Mouse (Mus musculus): ENCODE results near the gene BC107364.
"Not testable (repeated sequence)": the region's sequence is repeated elsewhere in the genome, so short reads cannot be mapped to it uniquely, and the experiment has no call there.

The BC107364 gene

DNA sequence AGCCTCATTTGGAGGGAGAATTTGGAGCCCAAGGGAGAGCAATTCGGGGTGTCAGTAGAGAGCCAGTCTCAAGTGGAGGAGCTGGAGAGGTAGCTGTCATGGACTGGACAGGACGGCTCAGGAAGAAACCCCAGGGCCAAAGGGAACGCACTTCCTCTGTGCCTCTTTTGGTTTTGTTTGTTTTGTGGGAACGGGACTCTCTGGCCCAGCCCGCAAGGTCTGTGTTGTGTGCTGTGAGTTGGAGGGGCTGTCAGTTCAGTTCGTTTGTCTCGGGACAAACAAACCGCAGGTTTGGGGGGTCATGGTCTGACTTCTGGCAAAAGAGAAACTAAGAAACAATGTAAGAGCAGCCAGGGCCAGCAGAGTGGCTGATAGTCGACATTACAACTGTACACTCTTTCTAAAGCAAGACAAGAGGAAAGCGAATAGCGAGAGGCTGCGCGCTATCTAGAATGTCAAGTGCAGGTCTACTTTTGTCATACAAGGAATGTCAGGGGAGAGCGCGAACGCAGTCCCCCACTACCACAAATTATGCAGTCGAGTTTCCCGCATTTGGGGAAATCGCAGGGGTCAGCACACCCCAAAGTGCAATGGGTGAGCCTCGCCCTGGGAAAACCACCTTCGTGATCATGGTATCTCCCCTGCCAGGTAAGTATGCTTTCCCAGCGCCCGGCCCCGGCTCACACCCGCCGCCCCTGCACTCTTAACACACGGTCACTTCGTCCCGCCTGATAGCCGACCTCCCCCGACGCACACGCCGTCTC lies 34.1 kb upstream of the BC107364 start:
- in situ Hi-C loops (cut with MboI, MseI), result not testable (repeated sequence)

DNA sequence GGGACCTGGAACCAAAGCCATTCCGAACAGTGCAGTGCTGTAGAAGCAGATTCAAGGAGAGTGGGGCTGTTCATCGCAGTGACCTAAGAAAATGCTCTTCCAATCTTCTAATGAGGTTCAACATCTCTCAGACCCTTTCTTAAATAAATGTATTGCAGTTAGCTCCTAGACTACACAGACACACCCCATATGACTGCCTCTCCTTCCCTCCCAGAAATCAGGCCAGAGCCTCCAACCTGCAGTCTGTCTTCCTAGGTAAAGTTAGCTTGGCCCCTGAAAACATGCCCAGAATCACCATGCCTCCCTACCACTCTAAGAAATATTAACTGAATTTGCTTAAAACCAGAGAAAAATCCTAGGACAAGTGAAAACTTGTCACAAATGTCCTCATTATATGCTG lies 33.3 kb upstream of the BC107364 start:
- in situ Hi-C loops (cut with MboI, MseI), result no loop called here

DNA sequence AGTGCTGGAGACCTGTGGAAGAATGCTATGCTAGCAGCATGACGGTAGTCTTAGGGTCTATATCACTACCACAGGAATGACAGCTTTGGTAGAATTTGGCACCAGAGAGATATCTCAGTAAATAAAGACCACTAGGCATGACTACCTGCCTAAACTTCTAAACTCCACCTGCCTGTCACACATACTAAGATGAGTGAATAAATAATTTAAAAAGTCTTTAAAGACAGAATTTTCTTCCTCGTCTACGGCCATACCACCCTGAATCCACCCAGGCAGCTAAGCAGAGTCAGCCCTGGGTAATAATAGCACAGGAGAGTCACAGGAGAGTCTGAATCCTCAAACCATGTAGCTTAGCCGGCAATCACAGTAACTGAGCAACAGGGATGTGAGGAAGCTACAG lies 32.8 kb upstream of the BC107364 start:
- in situ Hi-C loops (cut with MboI, MseI), result no loop called here

DNA sequence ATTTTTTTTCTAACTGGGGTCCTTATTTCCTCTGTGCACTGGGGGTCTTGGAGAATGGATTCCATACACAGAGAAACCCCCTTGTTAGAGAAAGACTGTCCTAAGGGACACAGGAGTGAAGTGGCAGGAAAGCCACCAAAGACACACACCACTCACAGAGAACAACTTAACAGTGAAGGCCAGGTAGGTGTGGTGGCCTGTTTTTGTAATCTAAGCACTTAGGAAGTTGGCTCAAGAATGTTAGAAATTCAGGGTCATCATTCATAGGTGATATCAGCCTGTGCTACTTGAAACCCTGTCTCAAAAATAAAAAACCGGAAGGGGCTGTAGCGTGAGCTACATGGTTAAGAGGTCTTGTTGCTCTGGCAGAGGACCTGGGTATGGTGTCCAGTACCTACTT lies 31.8 kb upstream of the BC107364 start:
- in situ Hi-C loops (cut with MboI, MseI), result no loop called here

DNA sequence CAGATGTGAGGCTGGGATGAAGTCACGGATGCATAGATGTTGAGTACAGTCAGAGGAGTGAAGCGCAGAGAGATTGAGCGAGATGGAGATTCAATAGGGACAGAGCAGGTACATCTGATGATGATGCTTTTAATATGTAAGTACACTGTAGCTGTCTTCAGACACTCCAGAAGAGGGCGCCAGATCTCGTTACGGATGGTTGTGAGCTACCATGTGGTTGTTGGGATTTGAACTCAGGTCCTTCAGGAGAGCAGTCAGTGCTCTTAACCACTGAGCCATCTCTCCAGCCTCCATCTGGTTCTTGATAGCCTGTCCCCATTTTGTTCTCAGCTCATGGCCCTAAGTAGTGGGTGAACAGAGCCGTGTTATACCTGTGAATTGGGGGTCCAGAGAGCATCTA lies 30.9 kb upstream of the BC107364 start:
- in situ Hi-C loops (cut with MboI, MseI), result not testable (repeated sequence)

DNA sequence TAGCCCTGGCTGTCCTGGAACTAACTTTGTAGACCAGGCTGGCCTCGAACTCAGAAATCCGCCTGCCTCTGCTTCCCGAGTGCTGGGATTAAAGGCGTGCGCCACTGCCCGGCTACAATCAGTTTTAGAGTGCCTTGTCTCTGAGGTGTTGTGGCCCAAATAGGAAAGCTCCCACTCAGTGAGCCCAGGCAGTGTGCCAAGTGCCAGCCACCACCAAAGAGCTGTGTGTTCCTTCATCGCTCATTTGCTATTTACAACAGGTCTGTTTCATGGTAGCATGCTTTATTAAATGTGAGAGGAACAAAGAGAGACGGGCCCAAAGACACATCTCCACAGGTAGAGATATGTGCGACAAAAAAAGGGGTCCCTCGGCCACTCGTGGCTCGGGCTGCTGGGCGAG lies 30.3 kb upstream of the BC107364 start:
- in situ Hi-C loops (cut with MboI, MseI), result no loop called here

DNA sequence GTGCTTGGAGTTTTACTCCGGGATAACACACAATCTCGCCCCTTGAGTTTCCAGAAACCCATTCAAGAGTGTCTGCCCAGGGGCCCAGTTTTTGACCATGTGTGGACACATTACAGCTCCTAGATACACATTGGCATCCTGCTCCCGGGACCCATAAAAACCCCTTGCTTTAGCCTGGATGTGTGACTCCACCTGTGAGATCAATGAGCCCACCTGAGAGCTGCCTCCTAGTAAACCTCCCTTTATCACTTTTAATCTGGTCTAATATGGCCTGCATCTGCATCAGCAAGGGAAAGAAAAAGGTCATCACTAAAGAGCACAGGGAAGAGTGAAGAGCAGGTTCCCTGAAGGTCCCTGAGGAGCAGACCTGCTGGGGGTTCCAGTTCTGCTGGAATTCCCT lies 29.8 kb upstream of the BC107364 start:
- in situ Hi-C loops (cut with MboI, MseI), result no loop called here

DNA sequence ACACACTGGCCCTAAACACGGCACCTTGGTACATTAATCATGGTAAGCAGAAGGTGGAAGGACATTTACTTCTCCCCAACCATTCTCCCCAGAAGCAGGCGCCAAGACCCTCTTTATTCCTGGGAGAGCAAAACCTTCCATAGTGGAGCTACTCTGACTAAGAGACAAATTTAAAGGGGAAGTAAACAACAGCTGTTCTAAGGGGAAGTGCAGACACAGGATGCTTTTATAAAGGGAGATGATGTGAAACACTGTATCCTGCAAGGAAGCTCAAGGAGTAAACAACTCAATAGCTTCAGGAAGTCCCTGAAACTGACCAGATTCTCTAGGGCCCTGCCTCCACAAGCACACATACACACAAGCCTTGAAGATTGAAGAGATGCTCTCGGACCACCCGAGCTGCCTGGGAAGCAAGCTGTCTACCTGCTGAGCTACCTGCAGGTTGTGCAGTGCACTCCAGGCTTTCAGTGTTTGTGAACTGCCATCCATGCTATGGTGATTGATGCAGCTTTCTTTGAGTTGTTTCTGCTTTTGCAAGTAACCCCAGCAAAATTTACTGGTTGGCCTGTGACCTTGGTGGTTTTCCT lies 28.7 kb upstream of the BC107364 start:
- in situ Hi-C loops (cut with MboI, MseI), result no loop called here

DNA sequence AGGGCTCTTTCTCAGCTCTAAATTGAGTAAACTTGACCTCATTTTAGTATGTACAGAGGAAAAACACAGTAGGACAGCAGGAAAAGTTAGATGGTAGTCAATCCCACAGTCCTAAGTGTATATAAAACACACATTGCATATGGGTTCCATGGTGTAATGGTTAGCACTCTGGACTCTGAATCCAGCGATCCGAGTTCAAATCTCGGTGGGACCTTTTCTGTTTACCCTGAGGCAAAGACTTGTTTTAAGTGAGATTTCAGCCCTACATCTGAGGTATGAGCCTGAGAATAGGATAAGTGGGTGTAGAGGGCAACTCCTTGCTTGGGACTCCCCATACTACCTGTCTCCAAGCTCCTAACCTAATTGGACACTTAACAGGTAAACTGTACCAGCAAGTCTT lies 27.1 kb upstream of the BC107364 start:
- in situ Hi-C loops (cut with MboI, MseI), result no loop called here

DNA sequence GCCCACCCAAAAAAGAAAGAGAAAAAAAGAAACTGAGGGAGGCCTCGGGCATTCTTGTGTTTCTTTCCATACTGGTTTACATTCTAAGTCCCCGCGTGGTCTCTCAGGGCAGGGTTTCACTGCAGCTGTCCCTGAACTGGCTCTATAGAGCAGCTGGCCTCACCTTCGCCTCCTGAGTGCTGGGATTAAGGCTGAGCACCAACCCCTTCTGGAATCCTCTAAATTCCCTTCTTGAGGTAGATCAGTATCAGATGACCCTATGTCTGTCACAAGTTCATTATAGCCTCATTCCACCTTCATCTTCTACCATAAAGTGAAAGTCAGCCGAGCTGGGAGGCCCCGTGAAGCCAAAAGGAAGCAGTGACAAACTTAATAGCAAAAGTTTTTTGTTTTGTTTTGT lies 25.5 kb upstream of the BC107364 start:
- in situ Hi-C loops (cut with MboI, MseI), result no loop called here

DNA sequence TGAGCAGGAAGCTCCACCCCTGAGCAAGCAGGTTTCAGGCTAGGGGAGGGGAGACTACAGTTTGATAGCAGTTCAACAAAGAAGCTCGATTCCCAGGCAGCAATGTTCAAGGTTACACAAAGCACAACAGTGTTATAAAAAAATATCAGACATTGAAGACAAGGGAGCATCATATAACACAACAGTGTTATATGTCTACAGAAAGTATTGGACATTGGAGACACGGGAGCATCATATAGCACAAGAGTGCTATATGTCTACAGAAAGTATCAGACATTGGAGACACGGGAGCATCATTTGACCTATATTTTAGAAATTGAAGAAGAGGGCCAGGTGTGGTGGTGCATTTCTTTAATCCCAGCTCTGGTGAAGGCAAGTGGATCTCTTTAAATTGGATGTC lies 25.0 kb upstream of the BC107364 start:
- in situ Hi-C loops (cut with MboI, MseI), result no loop called here

DNA sequence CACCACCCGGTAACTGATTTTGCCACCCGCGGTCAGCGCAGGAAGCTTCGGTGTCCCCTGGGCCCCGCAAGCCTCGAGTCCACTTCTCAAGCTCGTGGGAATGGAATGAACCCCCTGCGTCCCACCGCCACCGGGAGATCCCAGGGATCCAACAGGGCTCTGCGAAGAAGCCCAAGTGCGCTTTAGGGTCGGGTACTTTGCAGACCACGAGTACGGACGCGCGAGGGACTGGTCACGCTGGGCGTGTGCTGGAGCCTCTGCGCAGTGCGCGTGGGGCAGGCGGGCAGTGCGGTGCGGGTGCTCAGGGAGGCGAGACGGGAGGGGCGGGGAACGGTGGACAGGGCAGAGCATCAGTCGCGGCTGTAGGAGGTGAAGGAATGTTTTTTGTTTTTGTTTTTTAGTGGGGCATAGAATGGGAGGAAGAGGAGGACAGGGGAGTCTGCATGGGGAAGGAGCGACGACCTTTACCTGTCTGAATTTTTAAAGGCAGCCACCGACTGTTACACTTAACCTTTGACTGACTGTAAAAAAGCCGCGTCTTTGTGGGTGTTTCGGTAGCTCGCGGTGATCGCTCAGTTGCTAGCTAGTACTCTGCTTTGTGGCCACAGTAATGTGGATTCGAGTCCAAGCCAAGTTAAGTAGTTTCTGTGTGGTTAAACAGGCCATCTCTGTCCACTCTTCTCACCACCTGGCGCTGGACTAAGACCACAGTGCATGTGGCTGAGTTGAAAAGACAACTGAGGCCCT lies 23.0 kb upstream of the BC107364 start:
- in situ Hi-C loops (cut with MboI, MseI), result no loop called here

DNA sequence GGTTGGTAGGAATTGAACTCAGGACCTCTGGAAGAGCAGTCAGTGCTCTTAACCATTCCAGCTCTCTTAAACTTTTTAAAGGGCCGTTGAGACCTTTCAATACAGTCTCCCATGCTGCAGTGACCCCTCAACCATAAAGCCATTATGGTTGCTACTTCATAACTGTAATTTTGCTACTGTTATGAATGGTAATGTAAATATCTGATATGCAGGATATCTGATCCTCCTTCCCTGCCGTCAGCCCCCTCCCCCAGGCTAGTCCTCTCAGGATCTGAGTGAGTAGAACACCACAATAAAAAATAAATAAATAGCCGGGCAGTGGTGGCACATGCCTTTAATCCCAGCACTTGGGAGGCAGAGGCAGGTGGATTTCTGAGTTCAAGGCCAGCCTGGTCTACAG lies 21.4 kb upstream of the BC107364 start:
- in situ Hi-C loops (cut with MboI, MseI), result not testable (repeated sequence)

DNA sequence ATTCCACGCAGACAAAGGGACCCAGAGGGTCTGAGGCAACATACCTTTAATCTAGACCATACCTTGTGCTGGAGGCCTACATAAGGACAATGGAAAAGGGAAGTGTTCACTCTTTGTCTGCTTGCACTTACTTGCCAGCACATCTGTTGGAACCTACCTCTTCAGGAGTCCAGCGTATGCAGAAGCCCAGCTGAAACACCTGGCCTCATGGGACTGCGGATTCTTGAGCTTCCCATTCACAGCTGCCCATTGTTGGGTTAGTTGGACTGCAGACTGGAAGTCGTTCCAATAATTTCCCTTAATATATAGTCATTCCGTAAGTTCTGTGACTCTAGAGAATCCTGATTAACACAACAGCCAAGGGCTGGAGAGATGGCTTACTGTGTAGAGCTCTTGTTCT lies 20.0 kb upstream of the BC107364 start:
- in situ Hi-C loops (cut with MboI, MseI), result no loop called here

DNA sequence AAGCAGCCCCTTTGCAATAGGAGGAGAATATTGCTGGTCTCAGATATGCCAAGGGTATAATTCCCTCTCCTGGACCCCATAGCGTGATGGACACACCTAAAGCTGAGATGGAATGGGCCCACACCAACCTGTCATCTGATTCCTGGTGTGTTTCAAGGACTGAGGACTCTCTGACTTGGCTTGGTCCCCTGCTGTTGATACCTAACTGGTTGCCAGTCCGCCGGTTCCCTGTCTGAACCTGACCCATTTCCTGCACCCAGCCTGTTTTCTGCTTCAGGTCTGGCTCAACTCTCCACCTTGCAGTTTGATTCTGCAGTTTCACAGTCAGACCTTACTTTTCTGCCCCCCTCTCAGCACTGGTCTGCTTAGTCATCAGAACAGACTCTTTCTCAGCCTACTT lies 17.5 kb upstream of the BC107364 start:
- in situ Hi-C loops (cut with MboI, MseI), result no loop called here

DNA sequence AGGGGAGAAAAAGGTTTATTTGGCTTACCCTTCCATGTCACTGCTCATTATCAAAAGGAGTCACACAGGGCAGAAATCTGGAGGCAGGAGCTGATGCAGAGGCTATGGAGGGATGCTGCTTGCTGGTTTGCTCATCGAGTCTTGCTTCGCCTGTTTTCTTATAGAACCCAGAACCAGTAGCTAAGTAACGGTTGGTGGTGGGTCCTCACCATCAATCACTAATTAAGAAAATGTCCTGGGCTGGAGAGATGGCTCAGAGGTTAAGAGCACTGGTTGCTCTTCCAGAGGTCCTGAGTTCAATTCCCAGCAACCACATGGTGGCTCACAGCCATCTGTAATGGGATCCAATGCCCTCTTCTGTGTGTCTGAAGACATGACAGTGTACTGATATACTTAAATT lies 16.2 kb upstream of the BC107364 start:
- in situ Hi-C loops (cut with MboI, MseI), result not testable (repeated sequence)

DNA sequence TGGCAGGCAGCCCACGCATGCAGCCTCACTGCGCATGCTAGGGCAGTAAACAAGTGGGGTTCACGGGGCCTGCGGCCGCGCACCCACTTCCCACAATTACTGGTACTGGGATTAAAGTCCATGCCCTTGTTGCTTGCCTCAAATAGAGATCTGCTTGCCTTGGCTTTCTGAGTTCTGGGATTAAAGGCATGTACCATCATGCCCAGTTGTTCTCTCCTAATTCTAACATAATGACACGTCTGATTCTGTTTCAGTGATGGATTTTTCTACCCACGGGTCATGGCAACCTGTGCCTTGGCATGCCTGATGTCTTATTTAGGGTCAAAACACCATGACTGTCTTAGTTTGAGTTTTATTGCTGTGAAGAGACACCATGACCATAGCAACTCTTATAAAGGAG lies 15.5 kb upstream of the BC107364 start:
- in situ Hi-C loops (cut with MboI, MseI), result no loop called here

DNA sequence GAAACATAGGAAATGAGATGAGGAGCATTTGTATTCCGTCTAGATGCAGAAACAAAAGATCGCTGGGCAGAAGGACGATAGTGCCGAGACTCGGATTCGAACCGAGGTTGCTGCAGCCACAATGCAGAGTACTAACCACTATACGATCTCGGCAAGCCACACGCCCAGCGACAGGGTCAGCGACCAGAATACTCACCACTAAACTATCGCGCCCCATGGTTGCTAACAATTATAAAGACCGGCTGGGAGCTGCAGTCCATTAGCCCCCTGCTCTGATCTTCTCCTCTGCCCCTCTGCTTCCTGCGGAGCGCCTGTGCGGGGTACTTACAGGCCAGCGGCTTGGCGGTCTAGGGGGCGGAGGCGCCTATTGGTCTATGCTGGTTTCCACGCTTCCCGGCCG lies 11.8 kb upstream of the BC107364 start:
- in situ Hi-C loops (cut with MboI, MseI), result no loop called here

DNA sequence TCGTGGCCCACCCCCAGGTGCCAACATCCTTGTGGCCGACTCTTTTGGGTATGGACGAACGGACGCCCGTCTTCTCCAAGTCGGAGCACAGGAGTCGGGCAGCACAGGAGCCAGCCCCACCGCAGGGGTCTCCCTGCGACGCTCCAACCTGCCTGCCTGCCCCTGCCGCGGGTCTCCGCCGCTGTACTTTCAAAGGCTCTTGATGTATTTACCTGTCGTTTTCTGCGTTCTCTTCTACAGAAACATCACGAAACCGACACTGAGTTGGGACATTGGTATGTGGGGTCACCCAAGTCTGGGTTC lies 8.4 kb upstream of the BC107364 start:
- in situ Hi-C loops (cut with MboI, MseI), result not testable (repeated sequence)

DNA sequence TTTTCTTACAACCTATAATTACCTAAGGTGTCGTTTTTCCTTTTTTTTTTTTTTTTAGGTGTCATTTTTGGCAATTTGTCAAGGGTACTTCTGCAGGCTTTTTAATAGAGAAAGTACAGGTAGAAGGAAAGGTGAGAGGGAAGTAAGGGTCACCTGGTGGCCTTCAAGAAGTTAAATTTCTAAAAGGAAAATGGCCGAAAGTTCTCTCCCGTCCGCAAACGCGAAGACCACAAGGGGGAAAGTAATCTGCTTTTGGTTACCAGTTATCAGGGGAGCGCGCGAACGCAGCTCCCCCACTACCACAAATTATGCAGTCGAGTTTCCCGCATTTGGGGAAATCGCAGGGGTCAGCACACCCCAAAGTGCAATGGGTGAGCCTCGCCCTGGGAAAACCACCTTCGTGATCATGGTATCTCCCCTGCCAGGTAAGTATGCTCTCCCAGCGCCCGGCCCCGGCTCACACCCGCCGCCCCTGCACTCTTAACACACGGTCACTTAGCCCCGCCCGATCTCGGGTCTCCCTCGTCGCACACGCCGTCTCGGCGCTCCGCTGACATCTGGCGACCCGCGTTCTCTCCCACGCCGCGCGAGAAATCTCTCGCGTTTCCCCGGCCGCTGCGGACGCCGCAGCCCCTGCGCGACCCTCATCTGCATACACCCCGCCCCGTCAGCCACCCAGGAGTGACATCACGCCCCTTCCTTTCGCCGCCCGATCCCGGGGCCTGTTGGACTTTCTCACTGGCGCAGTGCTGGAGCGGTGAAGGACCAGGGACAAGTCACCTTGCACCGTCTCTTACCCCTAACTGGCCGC lies 7.9 kb upstream of the BC107364 start:
- in situ Hi-C loops (cut with MboI, MseI), result not testable (repeated sequence)

DNA sequence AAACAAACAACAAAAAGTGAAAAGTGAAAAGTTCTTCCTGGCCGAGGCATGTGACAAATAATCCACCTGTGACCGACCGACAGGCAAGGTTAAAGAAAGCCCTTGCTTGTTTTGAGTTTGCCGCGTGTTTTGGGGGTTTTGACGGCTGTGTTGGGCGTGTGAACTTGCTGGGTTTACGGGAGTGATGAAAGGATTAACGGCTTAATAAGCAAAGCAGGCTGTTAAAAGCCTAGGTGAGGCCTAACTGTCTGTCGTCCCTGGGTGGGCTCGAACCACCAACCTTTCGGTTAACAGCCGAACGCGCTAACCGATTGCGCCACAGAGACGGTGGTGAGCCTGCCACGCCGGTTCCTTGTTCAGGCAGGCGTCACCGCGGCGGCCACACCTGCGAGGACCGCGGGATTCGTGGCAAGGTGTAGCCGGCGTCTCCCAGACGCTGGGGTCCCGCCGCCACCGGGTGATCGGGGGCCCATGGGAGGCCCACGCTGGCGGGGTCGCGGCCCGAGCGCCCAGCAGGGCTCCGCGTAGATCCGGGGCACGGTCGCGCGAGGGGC lies 6.9 kb upstream of the BC107364 start:
- in situ Hi-C loops (cut with MboI, MseI), result not testable (repeated sequence)

DNA sequence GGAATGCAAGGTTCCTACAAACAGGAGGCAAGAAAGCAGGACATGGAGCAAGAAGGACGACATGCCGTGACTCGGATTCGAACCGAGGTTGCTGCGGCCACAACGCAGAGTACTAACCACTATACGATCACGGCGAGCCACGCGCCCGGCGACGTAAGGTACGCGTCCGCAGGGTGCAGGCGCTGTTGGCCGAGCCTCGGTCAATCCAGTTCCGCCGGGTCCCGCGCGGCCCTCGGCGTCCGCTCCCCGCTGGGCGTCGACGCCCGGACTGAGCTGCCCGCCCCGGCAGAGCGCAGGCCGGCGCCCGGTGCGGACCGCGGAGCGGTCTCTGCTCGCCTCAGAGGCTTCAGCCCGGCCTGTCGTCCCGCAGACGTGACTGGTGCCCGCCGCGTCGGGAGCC lies 5.9 kb upstream of the BC107364 start:
- in situ Hi-C loops (cut with MboI, MseI), result not testable (repeated sequence)
